Mouse (Mus musculus) CH12.LX (cell line): Measurements from ENCODE around the gene Rps6ka2.

Experiments used
- MAFK ChIP-seq: IDR thresholded peaks from 2 replicates; pipeline ENCODE4 v1.6.1; 2011; ENCODE audit warnings: low read length, improper control_type of control experiment; ENCODE audit not compliant: insufficient replicate concordance
- MAX ChIP-seq: IDR thresholded peaks from 2 replicates; pipeline ENCODE4 v1.6.1; 2011; ENCODE audit warnings: low read length, improper control_type of control experiment
- NELFE ChIP-seq: IDR thresholded peaks from 2 replicates; pipeline ENCODE4 v1.6.1; 2011; ENCODE audit warnings: low read depth, low read length, improper control_type of control experiment
- NRF1 ChIP-seq: IDR thresholded peaks from 2 replicates; pipeline ENCODE4 v1.6.1; 2014; ENCODE audit warnings: low read depth, mild to moderate bottlenecking, inconsistent platforms, low read length, improper control_type of control experiment, moderate library complexity
- POLR2A ChIP-seq: IDR thresholded peaks from 2 replicates; pipeline ENCODE4 v1.6.1; 2011; ENCODE audit warnings: low read depth, mild to moderate bottlenecking, improper control_type of control experiment, low read length
- USF1 ChIP-seq: IDR thresholded peaks from 2 replicates; pipeline ENCODE4 v1.6.1; 2014; ENCODE audit warnings: low read depth, mild to moderate bottlenecking, inconsistent platforms, low read length, improper control_type of control experiment
- ZNF384 ChIP-seq: IDR thresholded peaks from 2 replicates; pipeline ENCODE4 v1.6.1; 2012; ENCODE audit warnings: low read depth, low read length, improper control_type of control experiment, inconsistent platforms

DNA sequence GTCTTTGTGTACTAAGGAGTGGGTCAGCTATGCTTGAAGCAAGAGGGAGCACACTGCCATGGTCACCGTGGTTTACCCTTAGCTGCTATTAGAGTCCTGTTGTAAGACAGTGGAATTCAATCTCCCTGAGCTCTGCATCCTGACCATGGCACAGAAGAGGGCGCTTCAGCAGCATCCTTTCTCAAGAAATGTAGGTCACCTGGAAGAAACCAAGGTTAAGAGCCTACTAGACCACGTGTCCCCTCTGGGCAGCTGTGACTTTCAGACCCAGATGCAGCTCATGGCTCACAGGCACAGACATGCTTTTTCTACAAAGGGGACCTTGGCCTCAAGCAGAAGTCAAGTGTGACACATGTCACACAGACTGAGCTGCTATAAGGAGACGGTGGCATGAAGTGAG lies 27.5 kb upstream of the Rps6ka2 start:
- TF ChIP-seq POLR2A (no peak), MAFK (no peak), ZNF384 (no peak), NRF1 (no peak), MAX (peak; percentile 92), NELFE (no peak), USF1 (peak; percentile 70)
